20 mouse cellular contexts compared by ENCODE assay signal in genomic region chr10:23156866-23157625, GRCm38 (mm10).
DNase-seq lines count a peak whose midpoint lies in the region; ATAC-seq and TF ChIP-seq lines count a peak whose summit lies in the region.
"Had no signal": no experiment of that assay in that cellular context is flagged by ENCODE, and none has a peak within 500 bp of the region (broad histone marks: within the 10 kb centered on the region; RNA-seq: fewer than 3 reads in every experiment).

No protein-coding gene starts in this region.

- no peaks in the 10 kb centered on the region for H3K9me3 ChIP-seq in heart, embryonic 13.5 days
- no peaks in the 10 kb centered on the region for H3K9me3 ChIP-seq in limb, embryonic 10.5 days (replicated peaks)
- H3K9me3 ChIP-seq: intestine, embryonic 15.5 days; kidney, embryonic 15.5 days; liver, embryonic 15.5 days had no signal

- no peak overlapping the region; the same call in 1 of the 2 replicates for H3K4me2 ChIP-seq in heart, embryonic 13.5 days
- H3K4me2 ChIP-seq: hindbrain, embryonic 14.5 days; intestine, embryonic 15.5 days; kidney, embryonic 15.5 days; liver, embryonic 15.5 days had no signal

- POLR2A ChIA-PET in Patski (lab: Charles Lee), result no interaction called here

- H3K27me3 ChIP-seq in heart, embryonic 13.5 days (replicated peaks), result no peaks in the 10 kb centered on the region
- no peaks in the 10 kb centered on the region for H3K27me3 ChIP-seq in Patski
- H3K27me3 ChIP-seq in limb, embryonic 10.5 days (ENCODE audit: low read depth, poor library complexity, severe bottlenecking), result no peaks in the 10 kb centered on the region
- H3K27me3 ChIP-seq: intestine, embryonic 15.5 days; kidney, embryonic 15.5 days; liver, embryonic 15.5 days; megakaryocyte, embryonic 14.5 days had no signal

- peak overlapping the region; percentile 66 for H3K27ac ChIP-seq in heart, embryonic 13.5 days (replicated peaks)
- H3K27ac ChIP-seq in limb, embryonic 10.5 days, result peak overlapping the region; percentile 74
- H3K27ac ChIP-seq: hindbrain, embryonic 14.5 days; intestine, embryonic 15.5 days; kidney, embryonic 15.5 days; liver, embryonic 15.5 days had no signal

- WGBS in heart, embryonic 13.5 days, result 53% methylated on average over 18 of the region's 18 CpGs
- 67% methylated on average over 18 of the region's 18 CpGs for WGBS in limb, embryonic 10.5 days

- DNase-seq in heart, postnatal 36 days, result no peak
- DNase-seq in 416B (ENCODE audit: low read depth) (peak; percentile 11), Patski (ENCODE audit: low read depth, low spot score) (peak; percentile 30)
- DNase-seq in limb, embryonic 10.5 days (ENCODE audit: low spot score), result no peak
- DNase-seq in testis, postnatal 14 days (ENCODE audit: low spot score), result no peak
- no peak for DNase-seq in natural killer cell, adult 2 months (ENCODE audit: low spot score in 2 of 2)
- DNase-seq: adrenal gland, postnatal 36 days; cerebellum, postnatal 10 days; embryo, embryonic 11 days; left cerebral cortex, postnatal 4 days; lung, postnatal 14 days; right cerebral cortex, postnatal 25 days; thymus, postnatal 36 days had no signal

- intact Hi-C loops in heart, postnatal 36 days (cut with DNase I), result no loop called here

- no peak overlapping the region for H3K4me3 ChIP-seq in heart, embryonic 13.5 days
- H3K4me3 ChIP-seq in limb, embryonic 10.5 days, result no peak overlapping the region
- H3K4me3 ChIP-seq: intestine, embryonic 15.5 days; kidney, embryonic 15.5 days; liver, embryonic 15.5 days; megakaryocyte, embryonic 14.5 days had no signal

- ATAC-seq in heart, embryonic 13.5 days (ENCODE audit: extremely low read depth, insufficient number of reproducible peaks, low FRiP score, low TSS enrichment), result no peak
- peak; percentile 17 for ATAC-seq in Patski
- ATAC-seq: forebrain, embryonic 16.5 days; intestine, embryonic 15.5 days had no signal

- no peak for TF ChIP-seq CTCF in Patski (IDR thresholded peaks at IDR 0.05)

- H3K9ac ChIP-seq in heart, embryonic 13.5 days, result no peak overlapping the region
- H3K9ac ChIP-seq: hindbrain, embryonic 14.5 days; intestine, embryonic 15.5 days; kidney, embryonic 15.5 days; liver, embryonic 15.5 days had no signal

- H3K36me3 ChIP-seq in heart, embryonic 13.5 days, result no peaks in the 10 kb centered on the region
- peaks cover 4% of the 10 kb centered on the region for H3K36me3 ChIP-seq in limb, embryonic 10.5 days
- H3K36me3 ChIP-seq: intestine, embryonic 15.5 days; liver, embryonic 15.5 days had no signal

- CTCF ChIA-PET in Patski (lab: Charles Lee), result interaction anchor here (0.8 kb wide), 1 partner anchor 247 kb away, joined by 3 read pairs; no protein-coding TSS in a partner anchor

- peaks cover 8% of the 10 kb centered on the region for H3K4me1 ChIP-seq in heart, embryonic 13.5 days
- H3K4me1 ChIP-seq in limb, embryonic 10.5 days, result peaks cover 23% of the 10 kb centered on the region
- H3K4me1 ChIP-seq: intestine, embryonic 15.5 days; kidney, embryonic 15.5 days; liver, embryonic 15.5 days; megakaryocyte, embryonic 14.5 days had no signal

- in situ Hi-C loops in Patski (cut with MboI; ENCODE audit: low pct_unique_long_range_greater_than_20kb), result no loop called here

Comparison
In these comparisons a context has a peak if more than half of its experiments do, and no peak if none do; other contexts are left out.
1. DNase-seq: peak in 416B (single experiment) and Patski (single experiment); none in heart, postnatal 36 days (0 of 2), limb, embryonic 10.5 days (single experiment), testis, postnatal 14 days (single experiment) and natural killer cell, adult 2 months (0 of 2).